Mouse (Mus musculus) heart, embryonic 12.5 days (tissue): Measurements from ENCODE around the gene Bbs9. TPM values are rescaled to one million over a fixed set of nuclear protein-coding genes. Genes with fewer than 3 reads are reported as not detected.
"Not testable (repeated sequence)": the region's sequence is repeated elsewhere in the genome, so short reads cannot be mapped to it uniquely, and the experiment has no call there.

Experiments
- ATAC-seq: fragments of 200-750 bp; cut with Nextera tagmentation; 2 replicates; pipeline ENCODE4 v1.8.0; 2017; ENCODE audit warnings: moderate TSS enrichment, moderate library complexity; ENCODE audit not compliant: insufficient number of reproducible peaks, low FRiP score
- H3K27ac ChIP-seq: fragments of 300-500 bp; sonication (generic); 2 replicates; pipeline ENCODE4 v1.5.1; 2016; ENCODE audit warnings: mild to moderate bottlenecking, moderate library complexity; ENCODE audit not compliant: poor library complexity, severe bottlenecking
- H3K27me3 ChIP-seq: fragments of 300-500 bp; sonication (generic); replicated peaks from 2 replicates; pipeline ENCODE4 v1.6.1; 2016; ENCODE audit warnings: mild to moderate bottlenecking, moderate library complexity
- H3K36me3 ChIP-seq: fragments of 300-500 bp; sonication (generic); 2 replicates; pipeline ENCODE4 v1.6.1; 2016; ENCODE audit warnings: mild to moderate bottlenecking, moderate library complexity
- H3K4me1 ChIP-seq: fragments of 300-500 bp; sonication (generic); replicated peaks from 2 replicates; pipeline ENCODE4 v1.6.1; 2016; ENCODE audit warnings: mild to moderate bottlenecking
- H3K4me2 ChIP-seq: fragments of 300-500 bp; sonication (generic); 2 replicates; pipeline ENCODE4 v1.6.1; 2016; ENCODE audit warnings: mild to moderate bottlenecking, moderate library complexity
- H3K4me3 ChIP-seq: fragments of 300-500 bp; sonication (generic); 2 replicates; pipeline ENCODE4 v1.5.1; 2016; ENCODE audit warnings: mild to moderate bottlenecking
- H3K9ac ChIP-seq: fragments of 300-500 bp; sonication (generic); 2 replicates; pipeline ENCODE4 v1.6.1; 2016; ENCODE audit warnings: mild to moderate bottlenecking, moderate library complexity
- H3K9me3 ChIP-seq: fragments of 300-500 bp; sonication (generic); replicated peaks from 2 replicates; pipeline ENCODE4 v1.6.1; 2016; ENCODE audit warnings: mild to moderate bottlenecking, moderate library complexity
- WGBS: fragments of 180-500 bp; shearing (Covaris S2); methylation state at CpG from one replicate; pipeline ENCODE4 v1.1.7; 2016; 5-methylcytosine and 5-hydroxymethylcytosine counted together
- polyA plus RNA-seq: library from polyadenylated mRNA; unstranded; fragments of >200 nt; fragmentation: Nextera tagmentation; extraction: Ambion mirVana; gene quantifications from 2 replicates; pipeline ENCODE4 v1.2.1, GENCODE M21; 2016

Bbs9 gene
- polyA plus RNA-seq, 1 experiment from 2014 or later, result 8.0 TPM

DNA sequence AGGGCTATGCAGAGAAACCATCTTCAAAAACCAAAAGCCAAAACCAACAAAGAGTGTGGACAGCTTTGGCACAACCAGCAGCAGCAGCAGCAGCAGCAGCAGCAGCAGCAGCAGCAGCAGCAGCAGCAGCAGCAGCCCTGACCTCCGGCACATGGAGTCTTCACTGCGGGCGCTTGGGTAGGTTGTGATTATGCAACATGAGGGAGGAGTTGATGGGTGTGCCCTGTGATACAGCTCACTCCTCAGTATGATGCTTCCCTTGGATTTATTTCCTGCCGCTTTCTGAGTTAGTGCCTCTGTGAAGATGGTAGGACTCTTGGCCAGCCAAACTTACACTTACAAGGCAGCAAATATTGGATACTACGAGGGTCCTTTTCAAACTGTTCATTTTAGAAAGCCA lies 28.3 kb upstream of the Bbs9 start:
- Histone ChIP-seq H3K9me3 (no peaks in the 10 kb centered on the region), H3K27me3 (no peaks in the 10 kb centered on the region), H3K36me3 (peaks cover 62% of the 10 kb centered on the region), H3K4me3 (no peak overlapping the region), H3K4me2 (no peak overlapping the region), H3K9ac (no peak overlapping the region), H3K27ac (no peak overlapping the region), H3K4me1 (no peaks in the 10 kb centered on the region)
- WGBS, result 87% methylated on average over 5 of the region's 5 CpGs
- ATAC-seq, result no peak

DNA sequence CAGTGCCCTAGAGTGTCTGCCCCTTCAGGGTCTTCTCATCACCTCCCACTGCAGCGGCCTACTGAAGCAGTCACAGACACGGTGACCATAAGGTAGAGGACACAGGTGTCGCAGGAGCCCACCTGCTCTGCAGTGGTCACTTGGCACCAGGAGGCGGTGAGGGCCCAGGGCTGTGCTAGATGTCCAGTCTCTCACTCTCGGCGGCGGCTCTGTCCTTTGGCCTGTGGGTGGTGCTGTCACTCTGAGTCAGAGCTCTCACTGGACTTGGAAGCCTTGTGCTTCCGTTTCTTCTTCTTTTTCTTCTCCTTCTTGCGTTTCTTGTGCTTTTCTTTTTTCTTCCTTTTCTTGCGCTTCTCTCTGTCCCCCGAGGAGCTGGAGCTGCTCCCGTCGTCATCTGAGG lies 27.1 kb upstream of the Bbs9 start:
- Histone ChIP-seq H3K9ac (no peak overlapping the region), H3K4me1 (no peaks in the 10 kb centered on the region), H3K27ac (no peak overlapping the region), H3K4me3 (no peak overlapping the region), H3K27me3 (no peaks in the 10 kb centered on the region), H3K36me3 (peaks cover 74% of the 10 kb centered on the region), H3K9me3 (no peaks in the 10 kb centered on the region), H3K4me2 (no peak overlapping the region)
- ATAC-seq, result no peak
- WGBS, result 84% methylated on average over 13 of the region's 13 CpGs

DNA sequence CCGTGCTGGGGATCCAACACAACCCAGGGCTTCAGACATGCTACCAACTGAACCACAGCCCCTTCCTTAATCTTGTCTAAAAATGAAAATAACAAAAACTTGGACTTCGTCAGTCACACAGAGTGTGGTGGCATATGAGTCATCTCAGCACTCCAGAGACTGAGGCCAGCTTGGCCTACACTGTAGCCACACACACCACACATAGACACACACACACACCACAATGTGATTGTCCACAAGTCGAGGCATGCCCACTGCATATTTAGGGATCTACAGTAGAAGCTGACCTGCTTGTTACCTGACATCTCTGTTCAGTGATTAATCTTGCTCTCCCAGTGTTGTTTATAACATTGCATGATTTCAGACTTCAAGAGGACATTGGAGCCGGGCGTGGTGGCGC lies 26.3 kb upstream of the Bbs9 start:
- no peak for ATAC-seq
- Histone ChIP-seq H3K4me3 (no peak overlapping the region), H3K27ac (no peak overlapping the region), H3K36me3 (peaks cover 81% of the 10 kb centered on the region), H3K9me3 (no peaks in the 10 kb centered on the region), H3K4me2 (no peak overlapping the region), H3K9ac (no peak overlapping the region), H3K4me1 (no peaks in the 10 kb centered on the region), H3K27me3 (no peaks in the 10 kb centered on the region)
- WGBS, result 90% methylated on average over 6 of the region's 6 CpGs

DNA sequence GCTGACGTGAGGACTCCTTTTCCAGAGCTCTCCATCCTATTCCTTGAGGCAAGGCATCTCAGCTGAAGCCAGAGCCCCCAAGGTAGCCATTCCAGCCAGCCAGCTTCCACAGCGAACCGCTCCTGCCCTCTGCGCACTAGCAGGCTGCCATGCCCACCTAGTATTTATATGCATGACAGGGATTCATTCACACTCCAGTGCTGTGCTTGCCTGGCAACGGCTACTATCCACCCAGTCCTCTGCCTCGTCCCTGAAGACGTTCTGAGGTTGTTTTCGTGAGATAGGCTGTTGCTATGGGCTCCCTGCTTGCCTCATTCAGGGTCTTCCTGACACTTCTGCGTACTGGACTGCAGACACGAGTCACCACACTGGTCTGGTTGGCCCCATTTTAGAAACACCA lies 22.8 kb upstream of the Bbs9 start:
- no peak for ATAC-seq
- Histone ChIP-seq H3K9ac (no peak overlapping the region), H3K27me3 (no peaks in the 10 kb centered on the region), H3K4me3 (no peak overlapping the region), H3K36me3 (peaks cover 95% of the 10 kb centered on the region), H3K4me1 (no peaks in the 10 kb centered on the region), H3K4me2 (no peak overlapping the region), H3K27ac (no peak overlapping the region), H3K9me3 (no peaks in the 10 kb centered on the region)
- WGBS, result 78% methylated on average over 10 of the region's 10 CpGs

DNA sequence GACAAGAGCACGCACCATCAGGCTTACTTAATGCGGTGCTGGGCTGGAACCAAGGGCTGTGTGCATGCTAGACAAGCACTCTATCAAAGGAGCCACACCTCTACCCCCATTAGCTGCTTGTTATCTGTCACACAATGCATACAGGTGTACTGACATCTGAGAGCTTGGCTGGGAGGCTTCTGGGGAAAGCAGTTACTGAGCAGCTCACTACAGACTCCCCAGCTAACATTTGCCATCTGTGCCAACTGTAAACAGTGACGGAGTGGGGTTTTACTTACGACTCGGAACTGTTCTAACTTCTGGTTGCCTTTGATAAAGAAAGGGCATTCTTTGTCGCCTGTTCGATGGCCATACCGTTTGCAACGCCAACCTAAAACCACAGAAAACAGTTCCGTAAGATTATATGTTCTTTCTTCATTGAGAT lies 22.0 kb upstream of the Bbs9 start:
- no peak overlapping the region for H3K27ac ChIP-seq
- H3K4me1 ChIP-seq, result no peaks in the 10 kb centered on the region
- peaks cover 90% of the 10 kb centered on the region for H3K36me3 ChIP-seq
- ATAC-seq, result no peak
- H3K4me2 ChIP-seq, result no peak overlapping the region
- no peak overlapping the region for H3K9ac ChIP-seq
- H3K4me3 ChIP-seq, result no peak overlapping the region
- H3K27me3 ChIP-seq, result no peaks in the 10 kb centered on the region
- no peaks in the 10 kb centered on the region for H3K9me3 ChIP-seq
- 81% methylated on average over 10 of the region's 10 CpGs for WGBS

DNA sequence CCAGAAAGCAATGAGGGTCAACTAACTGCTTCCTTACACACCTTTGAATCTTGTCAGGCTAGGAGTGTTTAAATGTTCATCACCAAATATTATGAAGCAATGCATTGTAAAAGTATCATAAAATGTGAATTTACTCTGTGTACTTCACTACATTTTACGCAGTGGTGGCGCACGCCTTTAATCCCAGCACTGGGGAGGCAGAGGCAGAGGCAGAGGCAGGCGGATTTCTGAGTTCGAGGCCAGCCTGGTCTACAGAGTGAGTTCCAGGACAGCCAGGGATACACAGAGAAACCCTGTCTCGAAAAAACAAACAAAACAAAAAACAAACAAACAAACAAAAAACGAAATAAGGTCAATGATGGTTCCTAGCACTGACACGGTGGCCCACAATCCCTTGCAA lies 21.5 kb upstream of the Bbs9 start, which contains the start of gene Gm17545:
Gm17545 (plus strand) TSS at position 301 of the 400 bp plus-strand sequence.
- H3K27ac ChIP-seq, ATAC-seq, H3K4me1 ChIP-seq, H3K4me2 ChIP-seq, H3K27me3 ChIP-seq, H3K9ac ChIP-seq, H3K9me3 ChIP-seq, H3K4me3 ChIP-seq: not testable (repeated sequence)
- WGBS, result 86% methylated on average over 8 of the region's 8 CpGs
- H3K36me3 ChIP-seq, result peaks cover 85% of the 10 kb centered on the region

DNA sequence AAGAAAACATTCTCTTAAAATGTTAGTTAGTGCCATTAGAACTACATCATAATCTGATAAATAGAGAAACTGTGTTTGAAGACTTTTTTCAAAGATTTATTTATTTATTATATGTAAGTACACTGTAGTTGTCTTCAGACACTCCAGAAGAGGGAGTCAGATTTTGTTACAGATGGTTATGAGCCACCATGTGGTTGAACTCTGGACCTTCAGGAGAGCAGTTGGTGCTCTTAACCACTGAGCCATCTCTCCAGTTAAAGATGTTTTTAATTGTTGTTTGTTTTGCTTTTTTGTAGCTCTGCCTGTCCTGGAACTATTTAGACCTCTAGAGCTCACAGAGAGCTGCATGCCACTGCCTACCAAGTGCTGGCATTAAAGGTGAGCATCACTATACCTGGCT lies 20.5 kb upstream of the Bbs9 start:
- Histone ChIP-seq H3K9ac (no peak overlapping the region), H3K4me3 (no peak overlapping the region), H3K36me3 (peaks cover 78% of the 10 kb centered on the region), H3K4me2 (no peak overlapping the region), H3K9me3 (no peaks in the 10 kb centered on the region), H3K27ac (no peak overlapping the region), H3K27me3 (no peaks in the 10 kb centered on the region), H3K4me1 (no peaks in the 10 kb centered on the region)
- ATAC-seq, result no peak

DNA sequence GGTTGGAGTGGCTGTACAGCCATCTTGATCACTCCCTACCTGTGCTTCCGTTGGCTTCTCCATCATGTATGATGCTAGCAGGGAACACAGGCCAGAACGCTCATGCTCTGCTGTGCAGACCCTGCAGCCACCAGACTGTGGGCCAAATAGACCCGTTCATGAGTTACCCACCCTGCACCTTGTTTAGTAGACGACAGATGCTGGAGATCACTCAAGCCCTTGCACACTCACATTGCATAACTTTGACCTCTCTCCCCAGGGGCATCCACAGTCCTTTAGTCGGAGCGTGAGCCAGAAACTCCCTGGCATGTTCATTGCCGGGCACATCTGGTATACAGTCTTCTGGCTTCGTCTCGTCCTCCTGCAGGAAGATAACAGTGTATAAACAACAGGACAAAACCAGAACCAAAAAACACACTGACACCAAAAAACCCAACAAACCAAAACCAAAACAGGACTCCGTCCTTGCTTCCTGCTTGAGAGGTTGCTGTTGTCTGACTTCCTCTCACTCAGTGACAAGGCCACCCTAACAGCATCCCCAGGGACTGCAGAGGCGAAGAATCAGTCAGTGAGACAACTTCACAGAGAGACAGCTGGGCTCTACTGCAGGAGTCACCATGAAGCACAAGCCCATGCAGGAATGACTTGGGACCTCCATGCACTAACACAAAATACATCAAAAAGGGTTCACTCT lies 18.2 kb upstream of the Bbs9 start:
- H3K4me1 ChIP-seq, result no peaks in the 10 kb centered on the region
- WGBS, result 86% methylated on average over 11 of the region's 11 CpGs
- H3K36me3 ChIP-seq, result peaks cover 72% of the 10 kb centered on the region
- no peaks in the 10 kb centered on the region for H3K27me3 ChIP-seq
- no peak overlapping the region for H3K4me2 ChIP-seq
- no peak overlapping the region for H3K4me3 ChIP-seq
- H3K27ac ChIP-seq, result no peak overlapping the region
- ATAC-seq, result no peak
- H3K9ac ChIP-seq, result no peak overlapping the region
- no peaks in the 10 kb centered on the region for H3K9me3 ChIP-seq

DNA sequence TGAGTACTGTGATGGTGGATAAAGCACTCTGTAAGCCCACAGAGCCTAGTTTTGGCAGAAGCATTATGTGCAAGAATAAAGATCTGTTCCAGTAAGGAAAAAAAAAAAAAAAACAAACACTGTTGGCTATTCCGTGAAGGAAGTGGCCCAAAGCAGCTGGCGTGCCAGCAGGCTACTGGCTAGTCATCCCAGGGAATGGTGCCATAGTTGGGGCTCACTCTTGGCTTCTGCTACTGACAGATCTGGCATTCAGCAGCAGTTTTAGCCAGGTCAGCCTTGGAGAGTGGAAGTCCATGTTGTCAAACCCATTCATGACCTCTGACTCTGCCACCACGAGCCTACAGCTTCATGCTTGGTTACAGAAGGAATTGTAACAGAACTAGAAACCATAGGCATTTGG lies 13.6 kb upstream of the Bbs9 start:
- H3K9ac ChIP-seq, result no peak overlapping the region
- no peak overlapping the region for H3K27ac ChIP-seq
- no peaks in the 10 kb centered on the region for H3K4me1 ChIP-seq
- peaks cover 40% of the 10 kb centered on the region for H3K36me3 ChIP-seq
- H3K27me3 ChIP-seq, result no peaks in the 10 kb centered on the region
- no peak overlapping the region for H3K4me3 ChIP-seq
- H3K4me2 ChIP-seq, result no peak overlapping the region
- WGBS, result 90% methylated on average over 3 of the region's 3 CpGs
- H3K9me3 ChIP-seq, result no peaks in the 10 kb centered on the region
- no peak for ATAC-seq

DNA sequence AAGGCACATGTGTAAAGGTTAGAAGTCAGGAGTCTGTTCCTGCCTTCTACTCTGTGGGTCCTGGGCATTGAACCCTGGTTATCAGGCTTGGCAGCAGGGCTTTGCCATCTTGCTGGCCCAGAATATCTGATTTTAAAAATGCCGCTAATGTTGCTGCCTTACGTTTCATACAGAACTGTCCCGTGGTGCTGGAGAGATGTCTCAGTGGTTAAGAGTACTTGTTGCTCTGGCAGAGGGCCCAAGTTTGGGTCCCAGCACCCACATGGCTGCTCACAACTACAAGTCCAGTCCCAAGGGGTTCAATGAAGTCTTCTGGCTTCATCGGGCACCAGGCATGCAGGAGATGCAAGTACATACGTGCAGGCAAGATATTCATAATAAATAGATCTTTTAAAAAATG lies 9.3 kb upstream of the Bbs9 start:
- Histone ChIP-seq H3K4me2 (no peak overlapping the region), H3K9ac (no peak overlapping the region), H3K4me1 (peaks cover 3% of the 10 kb centered on the region; the same call in 1 of the 2 replicates), H3K27ac (no peak overlapping the region), H3K27me3 (no peaks in the 10 kb centered on the region), H3K9me3 (no peaks in the 10 kb centered on the region), H3K36me3 (peaks cover 22% of the 10 kb centered on the region), H3K4me3 (no peak overlapping the region)
- ATAC-seq, result no peak
- WGBS, result 93% methylated on average over 5 of the region's 5 CpGs

DNA sequence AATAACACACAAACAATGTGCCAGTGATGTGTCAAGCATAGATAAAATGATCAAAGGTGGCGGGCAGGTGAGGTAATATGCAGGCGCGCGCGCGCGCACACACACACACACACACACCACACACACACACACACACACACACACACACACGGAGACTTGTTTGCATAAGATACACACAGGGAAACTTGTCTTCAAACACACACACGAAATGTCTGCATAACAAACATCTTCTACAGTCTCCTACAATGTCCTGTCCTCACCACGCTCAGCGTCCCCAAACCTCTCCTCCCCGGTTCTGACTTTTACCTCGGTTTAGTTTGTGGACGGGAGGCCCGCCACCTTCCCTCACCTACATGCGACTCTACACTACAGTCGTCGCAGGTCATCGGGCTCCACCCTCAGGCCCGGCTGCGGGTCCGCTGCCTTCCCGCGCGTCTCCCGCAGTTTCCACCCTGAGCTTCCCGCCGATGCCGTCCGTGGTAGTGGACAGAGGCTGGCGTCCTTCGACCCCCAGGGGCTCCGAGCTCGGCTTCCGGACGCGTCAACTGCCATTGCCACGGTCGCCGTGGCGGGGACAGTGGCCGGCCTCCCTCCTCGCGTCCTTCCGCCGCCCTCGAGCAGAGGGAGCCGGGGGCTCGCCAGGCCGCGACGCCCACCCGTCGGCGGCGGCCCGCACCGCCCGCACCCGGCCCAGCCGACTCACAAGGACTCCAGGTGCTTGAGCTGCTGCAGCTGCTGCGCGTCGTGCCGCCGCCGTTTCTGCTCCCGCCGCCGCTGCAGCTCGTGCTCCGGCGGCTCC lies 7.9 kb upstream of the Bbs9 start:
- Histone ChIP-seq H3K9ac (peak overlapping the region; percentile 95), H3K9me3 (no peaks in the 10 kb centered on the region), H3K4me3 (peak overlapping the region; percentile 80), H3K4me2 (peak overlapping the region; percentile 77), H3K27ac (peak overlapping the region; percentile 89), H3K36me3 (peaks cover 13% of the 10 kb centered on the region), H3K27me3 (no peaks in the 10 kb centered on the region), H3K4me1 (peaks cover 3% of the 10 kb centered on the region; the same call in 1 of the 2 replicates)
- under 1% methylated on average over 70 of the region's 73 CpGs for WGBS
- peak; percentile 70 for ATAC-seq
